Mouse (Mus musculus) kidney, postnatal 0 days (tissue): ENCODE results near the gene Klhl12. TPM values are rescaled to one million over a fixed set of nuclear protein-coding genes. Genes with fewer than 3 reads are reported as not detected.
A peak's percentile ranks its signal among the peaks of the same experiment; 100 is the strongest.

Experiments used
- ATAC-seq: fragments of 200-750 bp; cut with Nextera tagmentation; replicated peaks from 2 replicates; pipeline ENCODE4 v1.8.0; 2017; ENCODE audit warnings: low read depth, moderate number of reproducible peaks, moderate TSS enrichment, moderate library complexity; ENCODE audit not compliant: low FRiP score
- DNase-seq: peaks from one replicate; pipeline ENCODE4 v3.0.0-alpha.2; 2016; ENCODE audit warnings: low spot score
- H3K27ac ChIP-seq: fragments of 300-500 bp; sonication (generic); 2 replicates; pipeline ENCODE4 v1.5.1; 2014; ENCODE audit warnings: mild to moderate bottlenecking
- H3K27me3 ChIP-seq: fragments of 300-500 bp; sonication (generic); 2 replicates; pipeline ENCODE4 v1.6.1; 2014; ENCODE audit warnings: low read length, mixed read lengths; ENCODE audit not compliant: insufficient read depth
- H3K36me3 ChIP-seq: fragments of 300-500 bp; sonication (generic); 2 replicates; pipeline ENCODE4 v1.6.1; 2014; ENCODE audit warnings: low read length, mixed read lengths; ENCODE audit not compliant: insufficient read depth
- H3K4me1 ChIP-seq: fragments of 300-500 bp; sonication (generic); replicated peaks from 2 replicates; pipeline ENCODE4 v1.6.1; 2014; ENCODE audit warnings: antibody characterized with exemption, low read length, mixed read lengths; ENCODE audit not compliant: insufficient read depth
- H3K4me2 ChIP-seq: fragments of 300-500 bp; sonication (generic); 2 replicates; pipeline ENCODE4 v1.6.1; 2014; ENCODE audit warnings: mild to moderate bottlenecking, low read length, moderate library complexity, mixed read lengths
- H3K4me3 ChIP-seq: fragments of 300-500 bp; sonication (generic); replicated peaks from 2 replicates; pipeline ENCODE4 v1.5.1; 2014; ENCODE audit warnings: low read depth, low read length
- H3K9ac ChIP-seq: fragments of 300-500 bp; sonication (generic); 2 replicates; pipeline ENCODE4 v1.6.1; 2014; ENCODE audit warnings: low read depth, low read length
- H3K9me3 ChIP-seq: fragments of 300-500 bp; sonication (generic); replicated peaks from 2 replicates; pipeline ENCODE4 v1.6.1; 2016; ENCODE audit warnings: low read length, inconsistent platforms, mixed read lengths
- CTCF ChIP-seq: IDR thresholded peaks from 2 replicates; pipeline ENCODE4 v1.5.1; 2016; ENCODE audit warnings: antibody characterized with exemption, low read depth, mild to moderate bottlenecking, moderate library complexity
- WGBS: fragments of 180-500 bp; shearing (Covaris S2); extraction: QIAGEN DNeasy Blood & Tissue Kit; methylation state at CpG from one replicate; pipeline ENCODE4 v1.1.7; 2014; 5-methylcytosine and 5-hydroxymethylcytosine counted together
- polyA plus RNA-seq: library from polyadenylated mRNA; unstranded; fragments of >200 nt; fragmentation: Nextera tagmentation; extraction: Ambion mirVana; gene quantifications from 2 replicates; pipeline ENCODE4 v1.2.1, GENCODE M21; 2015

The Klhl12 gene
- polyA plus RNA-seq, 1 experiment from 2014 or later, result 17.8 TPM

GRCm38 (mm10) chr1:134458139-134458727 lies 2.9 kb downstream of the Klhl12 start:
- Histone ChIP-seq H3K27me3 (no peaks in the 10 kb centered on the region), H3K9me3 (no peaks in the 10 kb centered on the region), H3K27ac (no peak overlapping the region), H3K4me2 (no peak overlapping the region), H3K4me3 (no peak overlapping the region), H3K9ac (no peak overlapping the region), H3K36me3 (no peaks in the 10 kb centered on the region), H3K4me1 (peaks cover 11% of the 10 kb centered on the region; the same call in 1 of the 2 replicates)
- 87% methylated on average over 7 of the region's 7 CpGs for WGBS
- DNase-seq (no peak), ATAC-seq (no peak)
- TF ChIP-seq CTCF, result no peak

- DNase-seq (no peak), ATAC-seq (no peak)
- Histone ChIP-seq H3K4me2 (no peak overlapping the region), H3K36me3 (peaks cover 12% of the 10 kb centered on the region; the same call in 1 of the 2 replicates), H3K9ac (no peak overlapping the region), H3K4me3 (no peak overlapping the region), H3K27me3 (no peaks in the 10 kb centered on the region), H3K9me3 (no peaks in the 10 kb centered on the region), H3K4me1 (peaks cover 7% of the 10 kb centered on the region; the same call in 1 of the 2 replicates), H3K27ac (no peak overlapping the region)
- WGBS, result 100% methylated on average over 1 of the region's 1 CpGs
- TF ChIP-seq CTCF, result no peak
Observed at GRCm38 (mm10) chr1:134460294-134461284, 5.3 kb downstream of the Klhl12 start.

DNA sequence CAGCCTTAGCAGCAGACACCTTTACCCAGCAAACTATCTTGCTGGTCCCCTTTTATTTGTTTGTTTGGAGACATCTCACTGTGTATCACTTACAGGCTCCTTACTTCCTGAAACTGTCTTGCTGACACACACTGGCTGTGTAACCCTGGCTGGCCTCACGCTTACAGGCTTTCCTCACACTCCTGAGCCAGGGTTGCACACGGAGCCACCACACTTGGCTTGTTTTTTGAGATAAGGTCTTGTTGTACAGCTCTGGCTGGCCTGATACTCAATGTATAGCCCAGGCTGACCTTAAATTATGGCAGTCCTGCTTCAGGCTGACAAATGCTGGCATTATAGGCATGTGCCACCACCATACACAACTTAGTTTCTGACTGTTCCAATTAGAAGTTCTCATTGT lies 29.3 kb downstream of the Klhl12 start:
- WGBS, result 84% methylated on average over 2 of the region's 2 CpGs
- DNase-seq (no peak), ATAC-seq (no peak)
- Histone ChIP-seq H3K9me3 (no peaks in the 10 kb centered on the region), H3K27ac (no peak overlapping the region), H3K4me2 (no peak overlapping the region), H3K27me3 (no peaks in the 10 kb centered on the region), H3K9ac (no peak overlapping the region), H3K36me3 (peaks cover 25% of the 10 kb centered on the region), H3K4me3 (no peak overlapping the region), H3K4me1 (no peaks in the 10 kb centered on the region)
- no peak for TF ChIP-seq CTCF

- no peak overlapping the region for H3K4me3 ChIP-seq
- peaks cover 29% of the 10 kb centered on the region; the same call in 1 of the 2 replicates for H3K36me3 ChIP-seq
- no peak overlapping the region for H3K27ac ChIP-seq
- ATAC-seq (no peak), DNase-seq (no peak)
- no peaks in the 10 kb centered on the region for H3K9me3 ChIP-seq
- 93% methylated on average over 6 of the region's 6 CpGs for WGBS
- H3K4me2 ChIP-seq, result no peak overlapping the region
- no peak overlapping the region for H3K9ac ChIP-seq
- TF ChIP-seq CTCF, result no peak
- H3K27me3 ChIP-seq, result no peaks in the 10 kb centered on the region
- peaks cover 9% of the 10 kb centered on the region for H3K4me1 ChIP-seq
Observed at GRCm38 (mm10) chr1:134490903-134491801, 35.8 kb downstream of the Klhl12 start.

- Histone ChIP-seq H3K4me3 (no peak overlapping the region), H3K9me3 (no peaks in the 10 kb centered on the region), H3K36me3 (peaks cover 26% of the 10 kb centered on the region; the same call in 1 of the 2 replicates), H3K27me3 (no peaks in the 10 kb centered on the region), H3K9ac (no peak overlapping the region), H3K4me1 (peaks cover 10% of the 10 kb centered on the region), H3K27ac (no peak overlapping the region), H3K4me2 (no peak overlapping the region)
- WGBS, result 77% methylated on average over 7 of the region's 7 CpGs
- TF ChIP-seq CTCF, result no peak
- no peak for ATAC-seq
- no peak for DNase-seq
Observed at GRCm38 (mm10) chr1:134492276-134492675, 36.9 kb downstream of the Klhl12 start.

DNA sequence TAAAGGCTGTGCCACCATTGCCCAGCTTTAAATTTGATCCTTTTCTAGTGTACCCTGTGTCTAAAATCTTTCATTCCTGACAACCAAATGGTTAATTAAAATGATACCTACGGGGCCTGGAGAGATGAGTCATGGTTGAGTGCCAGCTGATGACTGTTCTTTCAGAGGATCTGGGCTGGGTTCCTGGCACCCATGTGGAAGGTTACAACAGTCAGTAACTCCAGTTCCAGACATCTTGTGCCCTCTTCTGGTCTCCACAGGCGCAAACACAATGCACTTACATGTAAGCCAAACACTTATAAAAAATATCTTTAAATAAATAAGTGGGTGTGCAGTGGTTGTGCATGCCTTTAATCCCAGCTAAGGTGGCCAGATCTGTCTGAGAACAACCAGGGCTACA lies 38.2 kb downstream of the Klhl12 start:
- Histone ChIP-seq H3K27me3 (no peaks in the 10 kb centered on the region), H3K4me3 (no peak overlapping the region), H3K27ac (no peak overlapping the region), H3K4me1 (peaks cover 10% of the 10 kb centered on the region), H3K4me2 (no peak overlapping the region), H3K36me3 (peaks cover 22% of the 10 kb centered on the region; the same call in 1 of the 2 replicates), H3K9me3 (no peaks in the 10 kb centered on the region), H3K9ac (no peak overlapping the region)
- peak; percentile 23; the same call in 1 of the 2 replicates for TF ChIP-seq CTCF
- WGBS, result 66% methylated on average over 2 of the region's 2 CpGs
- ATAC-seq (no peak), DNase-seq (no peak)
